Mouse (Mus musculus) frontal cortex, postnatal 25 days (tissue): ENCODE data around the gene Eef2.
A peak's percentile ranks its signal among the peaks of the same experiment; 100 is the strongest.
"Not testable (repeated sequence)": the region's sequence is repeated elsewhere in the genome, so short reads cannot be mapped to it uniquely, and the experiment has no call there.

Experiments
- DNase-seq, 2 experiments: peaks; one replicate each; pipeline ENCODE4 v3.0.0; 2022; ENCODE audit warnings: low spot score in 2 of 2

Eef2 gene

GRCm38 (mm10) chr10:81180946-81181345 lies 4.5 kb downstream of the Eef2 start:
- DNase-seq = no peak

- DNase-seq = not testable (repeated sequence)
Observed at GRCm38 (mm10) chr10:81181860-81182259, 5.4 kb downstream of the Eef2 start.

DNA sequence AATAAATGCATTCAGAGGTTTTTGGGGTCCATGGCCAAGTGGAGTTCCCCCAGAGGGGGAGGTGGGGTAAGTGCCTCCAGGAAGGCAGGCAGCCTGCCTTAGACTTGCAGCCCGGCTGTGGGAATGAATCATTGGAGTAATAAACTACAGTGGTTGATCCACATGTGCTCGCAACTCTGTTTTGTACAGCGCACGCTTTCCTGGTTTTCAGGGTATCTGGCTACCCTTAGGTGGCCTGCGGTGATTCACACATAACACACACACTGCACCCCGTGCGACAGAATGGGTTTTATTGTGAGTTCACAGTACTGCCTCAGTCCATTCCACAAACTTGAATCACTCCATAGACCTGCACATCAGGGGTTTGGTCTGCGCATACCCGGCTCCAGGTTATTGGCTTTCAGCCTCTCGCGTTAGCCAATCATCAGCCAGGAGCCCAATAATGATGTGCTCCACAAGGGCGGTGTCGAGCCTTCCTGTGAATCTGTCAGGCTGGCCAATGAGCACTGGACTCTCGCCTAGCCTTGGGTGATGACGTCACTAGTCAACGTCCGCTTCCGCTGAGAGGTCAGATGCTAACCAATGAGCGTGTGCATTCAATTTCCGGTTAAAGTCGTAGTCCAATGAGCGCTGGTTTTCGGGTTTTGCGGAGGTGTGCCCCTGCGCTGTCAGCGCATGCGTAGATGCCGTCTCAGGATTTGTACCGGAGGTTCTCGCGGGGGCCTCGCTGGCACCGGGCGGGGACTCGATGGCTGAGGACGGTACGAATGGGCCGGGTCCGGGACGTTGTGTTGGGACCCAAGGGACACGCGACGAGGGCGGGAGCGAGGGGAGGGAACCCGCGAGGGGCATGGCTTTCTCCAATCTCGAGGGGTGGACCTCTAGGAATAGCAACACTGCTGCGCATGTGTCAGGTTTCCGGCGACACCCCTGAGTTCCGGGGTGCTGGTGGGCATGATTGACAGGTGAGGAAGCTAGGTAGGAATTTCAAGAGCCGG lies 6.2 kb downstream of the Eef2 start, which contains the start of gene Dapk3:
Dapk3 (plus strand) TSS at position 670 of the 998 bp plus-strand sequence.
- DNase-seq = peak; percentile 93 to 98

DNA sequence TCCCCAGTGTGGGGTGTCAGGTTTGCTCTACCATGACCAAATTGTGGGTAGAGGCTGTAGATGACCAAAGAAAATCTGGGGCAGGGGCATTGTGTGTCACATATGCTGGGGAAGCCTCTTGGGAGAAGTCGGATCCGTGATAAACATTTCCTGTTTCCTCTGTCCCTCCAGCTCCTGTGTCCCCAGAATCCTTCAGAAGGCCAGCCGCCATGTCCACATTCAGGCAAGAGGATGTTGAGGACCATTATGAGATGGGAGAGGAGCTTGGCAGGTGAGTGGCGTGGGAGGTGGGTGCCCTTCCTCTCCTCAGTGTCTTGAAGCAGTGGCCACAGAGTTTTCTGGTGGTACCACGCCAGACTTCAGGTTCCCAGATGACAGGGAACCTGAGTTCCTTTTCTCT lies 7.4 kb downstream of the Eef2 start, which contains the start of gene 4930442H23Rik:
4930442H23Rik (minus strand) TSS at position 45 of the 400 bp plus-strand sequence.
- no peak for DNase-seq

DNA sequence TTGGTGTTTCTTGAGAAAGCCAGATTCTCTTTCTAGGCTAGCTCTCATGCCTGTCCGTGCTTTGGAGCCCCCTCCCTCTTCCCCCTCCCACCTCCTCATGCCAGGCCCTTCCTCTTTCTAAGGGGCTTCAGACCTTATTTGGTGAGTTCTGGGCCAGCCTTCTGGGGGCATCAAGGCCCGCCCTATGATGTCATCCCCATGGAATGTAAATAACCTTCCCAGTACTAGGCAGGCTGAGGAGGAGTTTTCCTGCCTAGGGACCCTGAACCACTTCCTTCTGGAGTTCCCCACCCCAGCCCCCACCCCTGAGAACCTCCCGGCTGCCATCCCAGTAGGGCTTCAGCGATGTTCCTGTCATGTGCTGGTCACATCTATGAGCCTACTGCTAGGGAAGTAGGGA lies 8.3 kb downstream of the Eef2 start:
- DNase-seq = no peak

GRCm38 (mm10) chr10:81187161-81187560 lies 10.7 kb downstream of the Eef2 start:
- no peak for DNase-seq

DNA sequence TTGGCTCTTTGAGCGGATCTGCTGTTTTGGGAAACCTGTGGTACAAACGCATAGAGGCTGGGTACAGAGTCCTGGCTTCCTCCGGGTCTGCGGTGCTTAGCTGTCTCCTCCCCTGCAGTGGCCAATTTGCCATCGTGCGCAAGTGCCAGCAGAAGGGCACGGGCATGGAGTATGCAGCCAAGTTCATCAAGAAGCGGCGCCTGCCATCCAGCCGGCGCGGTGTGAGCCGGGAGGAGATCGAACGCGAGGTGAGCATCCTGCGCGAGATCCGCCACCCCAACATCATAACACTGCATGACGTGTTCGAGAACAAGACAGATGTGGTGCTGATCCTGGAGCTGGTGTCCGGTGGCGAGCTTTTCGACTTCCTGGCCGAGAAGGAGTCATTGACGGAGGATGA lies 13.4 kb downstream of the Eef2 start:
- DNase-seq = no peak

- DNase-seq = no peak
Observed at GRCm38 (mm10) chr10:81190236-81190911, 13.9 kb downstream of the Eef2 start.

GRCm38 (mm10) chr10:81190912-81191321 lies 14.5 kb downstream of the Eef2 start:
- no peak for DNase-seq

GRCm38 (mm10) chr10:81191342-81191982 lies 15.0 kb downstream of the Eef2 start:
- no peak for DNase-seq

- DNase-seq = peak; percentile 73 to 74
Observed at GRCm38 (mm10) chr10:81192270-81192967, 16.0 kb downstream of the Eef2 start.

DNA sequence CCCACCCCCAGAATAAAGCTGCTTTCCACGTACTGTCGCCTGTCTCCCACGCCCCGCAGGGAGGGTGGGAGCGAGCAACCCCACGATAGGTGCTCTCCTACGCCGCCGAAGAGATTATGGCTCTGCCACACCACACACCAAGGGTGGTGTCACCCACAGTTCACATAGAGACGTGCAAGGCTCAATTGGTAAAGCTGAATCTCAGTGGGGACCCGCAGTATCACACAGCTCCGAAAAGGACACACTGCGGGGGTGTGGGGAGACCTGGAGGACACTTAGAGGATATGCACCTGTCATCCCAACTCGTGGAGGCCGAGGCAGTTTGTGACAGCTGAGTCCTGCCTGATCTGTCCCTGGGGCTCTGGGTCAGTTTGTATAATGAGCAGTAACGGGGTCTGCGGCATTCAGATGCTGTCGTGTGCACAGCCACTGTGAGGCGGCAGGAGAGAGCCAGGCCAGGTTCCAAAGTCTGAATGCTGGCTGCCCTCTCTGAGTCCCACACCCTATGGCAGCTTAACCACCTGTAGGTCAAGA lies 16.6 kb downstream of the Eef2 start:
- no peak for DNase-seq

GRCm38 (mm10) chr10:81193991-81194774 lies 17.8 kb downstream of the Eef2 start:
- DNase-seq = no peak

DNA sequence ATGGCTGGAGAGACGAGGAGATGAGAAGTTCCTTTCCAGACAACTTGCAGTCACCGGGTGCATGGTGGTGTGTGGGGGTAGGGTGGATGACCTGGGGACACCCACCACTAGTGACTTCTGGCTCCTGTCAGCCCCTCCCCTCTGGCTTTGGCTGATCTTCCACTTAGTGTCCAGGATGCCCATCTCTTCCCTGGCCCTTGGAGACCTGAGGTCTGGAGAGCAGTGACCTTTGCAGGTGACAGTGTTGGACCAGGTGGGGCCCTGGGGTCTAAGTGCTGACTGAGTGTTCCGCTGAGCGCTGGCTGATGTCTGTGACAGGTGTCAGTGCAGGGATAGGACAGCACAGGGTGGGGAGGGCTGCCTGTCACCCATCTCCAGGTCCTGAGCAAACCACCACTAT lies 18.9 kb downstream of the Eef2 start:
- no peak for DNase-seq

GRCm38 (mm10) chr10:81196470-81197065 lies 20.1 kb downstream of the Eef2 start:
- DNase-seq = no peak

DNA sequence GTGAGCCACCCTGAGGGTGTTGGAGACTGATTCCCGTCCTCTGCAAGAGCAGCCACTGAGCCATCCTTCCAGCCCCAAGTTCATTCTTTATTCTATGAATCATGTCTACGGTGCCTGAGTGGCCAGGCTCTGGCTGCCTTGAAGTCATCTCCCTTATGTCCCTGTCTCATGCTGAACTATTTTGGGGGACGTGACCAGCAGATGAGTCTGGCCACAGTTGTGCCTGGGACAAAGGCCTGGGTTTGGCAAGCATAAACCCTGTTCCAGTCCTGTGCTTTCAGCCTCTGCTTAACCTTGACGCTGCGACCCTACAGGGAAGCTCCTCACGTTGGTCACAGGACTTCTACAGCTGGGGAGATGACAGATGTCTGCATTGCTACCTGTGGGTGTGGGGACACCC lies 20.9 kb downstream of the Eef2 start:
- DNase-seq = no peak

- no peak for DNase-seq
Observed at GRCm38 (mm10) chr10:81198230-81198629, 21.8 kb downstream of the Eef2 start.

- no peak for DNase-seq
Observed at GRCm38 (mm10) chr10:81198990-81199389, 22.6 kb downstream of the Eef2 start.

- no peak for DNase-seq
Observed at GRCm38 (mm10) chr10:81200141-81200540, 23.7 kb downstream of the Eef2 start.
